Mouse (Mus musculus) forebrain, embryonic 12.5 days (tissue): Measurements from ENCODE around the gene Pef1. TPM values are rescaled to one million over a fixed set of nuclear protein-coding genes. Genes with fewer than 3 reads are reported as not detected.

Source experiments
- ATAC-seq: fragments of 200-750 bp; cut with Nextera tagmentation; 2 replicates; pipeline ENCODE4 v1.8.0; 2017; ENCODE audit warnings: moderate TSS enrichment; ENCODE audit not compliant: low FRiP score
- H3K27ac ChIP-seq: fragments of 300-500 bp; sonication (generic); 2 replicates; pipeline ENCODE4 v1.5.1; 2016; ENCODE audit warnings: mild to moderate bottlenecking
- H3K27me3 ChIP-seq: fragments of 300-500 bp; sonication (generic); 2 replicates; pipeline ENCODE4 v1.6.1; 2016; ENCODE audit warnings: mild to moderate bottlenecking
- H3K36me3 ChIP-seq: fragments of 300-500 bp; sonication (generic); replicated peaks from 2 replicates; pipeline ENCODE4 v1.6.1; 2016; ENCODE audit warnings: mild to moderate bottlenecking
- H3K4me1 ChIP-seq: fragments of 300-500 bp; sonication (generic); 2 replicates; pipeline ENCODE4 v1.6.1; 2016
- H3K4me2 ChIP-seq: fragments of 300-500 bp; sonication (generic); 2 replicates; pipeline ENCODE4 v1.6.1; 2016; ENCODE audit warnings: mild to moderate bottlenecking, moderate library complexity
- H3K4me3 ChIP-seq: fragments of 300-500 bp; sonication (generic); replicated peaks from 2 replicates; pipeline ENCODE4 v1.5.1; 2016; ENCODE audit warnings: mild to moderate bottlenecking
- H3K9ac ChIP-seq: fragments of 300-500 bp; sonication (generic); 2 replicates; pipeline ENCODE4 v1.6.1; 2016; ENCODE audit warnings: mild to moderate bottlenecking
- H3K9me3 ChIP-seq: fragments of 300-500 bp; sonication (generic); 2 replicates; pipeline ENCODE4 v1.6.1; 2016
- WGBS: fragments of 180-500 bp; shearing (Covaris S2); methylation state at CpG from one replicate; pipeline ENCODE4 v1.1.7; 2016; 5-methylcytosine and 5-hydroxymethylcytosine counted together
- polyA plus RNA-seq: library from polyadenylated mRNA; unstranded; fragments of >200 nt; fragmentation: Nextera tagmentation; extraction: Ambion mirVana; gene quantifications from 2 replicates; pipeline ENCODE4 v1.2.1, GENCODE M21; 2016

Pef1 gene
- polyA plus RNA-seq, 1 experiment from 2014 or later = 60.4 TPM

DNA sequence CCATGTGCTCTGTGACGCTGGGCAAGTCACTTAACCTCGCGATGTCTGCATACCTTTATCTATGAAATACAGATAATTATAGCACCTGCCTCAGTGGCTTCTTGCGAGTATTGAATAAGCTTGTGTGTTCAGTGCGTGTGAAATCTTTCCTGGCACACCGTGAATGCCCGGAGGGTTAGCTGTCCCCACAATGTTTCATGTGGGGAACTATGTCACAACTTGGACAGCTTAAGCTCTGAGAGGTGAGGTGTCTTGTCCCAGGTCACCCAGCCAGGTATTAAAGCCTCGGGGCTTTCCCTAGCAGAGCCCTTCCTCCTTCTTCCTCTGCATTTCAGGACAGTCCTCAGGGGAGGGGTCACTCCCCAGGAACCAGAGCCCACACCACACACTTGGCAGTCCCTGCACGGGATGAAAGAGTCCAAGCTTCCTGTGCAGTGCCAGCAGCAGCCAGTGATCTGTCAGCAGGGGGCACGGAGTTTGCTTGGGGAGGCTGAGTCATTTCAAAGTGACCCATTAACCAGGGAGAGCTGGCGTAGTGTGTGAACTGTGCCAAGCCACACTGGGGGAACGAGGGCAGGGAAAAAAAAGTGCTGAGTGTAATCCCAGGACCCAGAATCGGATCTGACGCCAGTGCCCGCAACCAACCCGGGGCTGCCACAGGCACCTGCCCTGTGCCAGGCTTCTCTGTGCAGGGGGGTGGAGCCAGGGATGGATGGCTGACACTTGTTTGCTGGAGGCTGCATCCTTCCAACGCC is 27.4 kb upstream of the Pef1 start:
- H3K4me1 ChIP-seq = peaks cover 18% of the 10 kb centered on the region
- H3K36me3 ChIP-seq = no peaks in the 10 kb centered on the region
- no peak overlapping the region for H3K4me2 ChIP-seq
- H3K27ac ChIP-seq = no peak overlapping the region
- H3K9ac ChIP-seq = no peak overlapping the region; the same call in 1 of the 2 replicates
- no peaks in the 10 kb centered on the region for H3K9me3 ChIP-seq
- ATAC-seq = no peak
- no peak overlapping the region for H3K4me3 ChIP-seq
- peaks cover 34% of the 10 kb centered on the region for H3K27me3 ChIP-seq
- 70% methylated on average over 17 of the region's 17 CpGs for WGBS

DNA sequence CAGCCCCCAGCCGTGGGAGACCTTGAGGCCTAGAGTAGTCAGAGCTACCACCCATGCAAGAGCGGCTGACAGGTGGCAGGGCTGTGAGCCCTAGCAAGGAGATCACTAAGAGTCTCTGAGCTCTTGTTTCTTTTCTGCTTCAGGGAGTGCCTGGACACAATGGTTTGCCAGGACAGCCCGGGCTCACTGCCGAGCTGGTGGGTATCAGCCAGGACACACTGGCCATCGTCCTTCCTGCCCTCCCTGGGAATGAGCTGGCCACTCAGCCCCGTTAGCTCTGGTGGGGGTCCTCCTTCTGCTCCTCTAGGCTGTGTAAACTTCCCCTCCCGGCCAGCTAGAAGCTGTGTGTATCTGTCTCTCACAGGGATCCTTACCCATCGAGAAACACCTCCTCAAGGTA is 25.5 kb upstream of the Pef1 start:
- Histone ChIP-seq H3K36me3 (no peaks in the 10 kb centered on the region), H3K4me3 (no peak overlapping the region), H3K27me3 (peaks cover 35% of the 10 kb centered on the region), H3K27ac (no peak overlapping the region), H3K9ac (no peak overlapping the region), H3K4me1 (peaks cover 25% of the 10 kb centered on the region), H3K4me2 (no peak overlapping the region), H3K9me3 (no peaks in the 10 kb centered on the region)
- ATAC-seq = no peak
- WGBS = 39% methylated on average over 8 of the region's 8 CpGs

GRCm38 (mm10) chr4:130078816-130079485 is 23.4 kb upstream of the Pef1 start:
- 62% methylated on average over 17 of the region's 17 CpGs for WGBS
- peaks cover 32% of the 10 kb centered on the region for H3K4me1 ChIP-seq
- H3K27me3 ChIP-seq = peaks cover 40% of the 10 kb centered on the region
- no peak overlapping the region for H3K4me3 ChIP-seq
- H3K9ac ChIP-seq = 0 out of 2 replicates have a peak overlapping the region, but pooled peaks have one; percentile 12
- no peak overlapping the region for H3K4me2 ChIP-seq
- ATAC-seq = no peak
- no peaks in the 10 kb centered on the region for H3K36me3 ChIP-seq
- no peaks in the 10 kb centered on the region for H3K9me3 ChIP-seq
- no peak overlapping the region for H3K27ac ChIP-seq

- no peaks in the 10 kb centered on the region for H3K9me3 ChIP-seq
- 56% methylated on average over 3 of the region's 3 CpGs for WGBS
- peaks cover 36% of the 10 kb centered on the region for H3K4me1 ChIP-seq
- no peak overlapping the region for H3K4me3 ChIP-seq
- H3K9ac ChIP-seq = 0 out of 2 replicates have a peak overlapping the region, but pooled peaks have one; percentile 12
- H3K4me2 ChIP-seq = no peak overlapping the region
- H3K27ac ChIP-seq = no peak overlapping the region
- ATAC-seq = no peak
- no peaks in the 10 kb centered on the region for H3K36me3 ChIP-seq
- H3K27me3 ChIP-seq = peaks cover 41% of the 10 kb centered on the region
These were observed 22.8 kb upstream of the Pef1 start for GRCm38 (mm10) chr4:130079521-130079920.

DNA sequence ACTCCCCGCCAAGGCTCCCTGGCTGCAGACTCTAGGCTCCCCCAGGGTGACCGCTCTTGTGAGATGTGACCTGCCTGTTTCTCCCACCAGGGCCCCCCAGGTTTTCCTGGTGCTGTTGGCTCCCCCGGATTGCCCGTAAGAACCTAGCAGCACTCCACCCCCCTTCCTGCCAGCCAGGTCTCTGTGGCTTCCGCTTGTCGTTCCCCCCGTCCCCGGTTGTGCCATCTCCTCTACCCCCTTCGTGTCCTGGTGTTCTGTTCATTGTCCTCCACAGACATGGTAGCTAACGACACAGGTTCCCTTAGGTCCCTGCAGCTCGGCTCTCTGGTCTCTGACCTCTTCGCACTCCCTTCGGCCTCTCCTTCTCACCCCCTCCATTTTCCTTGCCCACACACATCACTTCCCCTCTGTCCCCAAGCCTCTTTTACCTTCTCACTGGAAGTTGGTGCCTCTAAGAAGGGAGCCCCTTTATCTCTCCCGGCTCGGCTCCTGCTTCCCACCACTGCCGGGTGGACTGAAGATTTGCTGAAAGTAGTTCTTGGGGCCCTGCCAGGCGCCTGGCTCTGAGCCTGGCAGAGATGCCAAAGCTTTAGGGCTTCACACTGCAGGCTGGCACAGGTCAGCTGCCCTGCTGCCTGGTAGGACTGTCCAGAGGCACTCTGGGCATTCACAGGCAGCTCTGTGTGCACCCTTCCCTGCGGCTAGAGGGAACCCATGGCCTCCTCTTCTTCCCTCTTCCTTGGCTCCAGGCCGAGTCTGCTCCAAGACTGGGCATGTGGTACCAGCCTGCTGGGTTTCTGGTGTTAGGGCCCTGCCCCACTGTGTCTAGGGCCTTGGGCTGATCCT is 20.8 kb upstream of the Pef1 start:
- no peak for ATAC-seq
- 77% methylated on average over 19 of the region's 19 CpGs for WGBS

GRCm38 (mm10) chr4:130082211-130082610 is 20.1 kb upstream of the Pef1 start:
- no peak for ATAC-seq
- H3K4me3 ChIP-seq = no peak overlapping the region
- H3K4me2 ChIP-seq = no peak overlapping the region
- WGBS = 72% methylated on average over 9 of the region's 9 CpGs
- no peak overlapping the region for H3K27ac ChIP-seq
- H3K9ac ChIP-seq = no peak overlapping the region
- peaks cover 31% of the 10 kb centered on the region for H3K4me1 ChIP-seq
- H3K9me3 ChIP-seq = no peaks in the 10 kb centered on the region
- peaks cover 49% of the 10 kb centered on the region for H3K27me3 ChIP-seq
- no peaks in the 10 kb centered on the region for H3K36me3 ChIP-seq

More for the DNA sequence above, 20.8 kb upstream of the Pef1 start:
- Histone ChIP-seq H3K9me3 (no peaks in the 10 kb centered on the region), H3K9ac (no peak overlapping the region), H3K4me1 (peaks cover 37% of the 10 kb centered on the region), H3K27ac (no peak overlapping the region), H3K36me3 (no peaks in the 10 kb centered on the region), H3K27me3 (peaks cover 49% of the 10 kb centered on the region), H3K4me2 (no peak overlapping the region), H3K4me3 (no peak overlapping the region)

GRCm38 (mm10) chr4:130084331-130084945 is 17.9 kb upstream of the Pef1 start:
- ATAC-seq = no peak
- Histone ChIP-seq H3K36me3 (no peaks in the 10 kb centered on the region), H3K4me2 (no peak overlapping the region), H3K9me3 (no peaks in the 10 kb centered on the region), H3K27ac (no peak overlapping the region), H3K4me3 (no peak overlapping the region), H3K4me1 (peaks cover 21% of the 10 kb centered on the region), H3K27me3 (peaks cover 49% of the 10 kb centered on the region), H3K9ac (no peak overlapping the region)
- WGBS = 58% methylated on average over 7 of the region's 7 CpGs

- no peak overlapping the region for H3K9ac ChIP-seq
- H3K4me1 ChIP-seq = peaks cover 21% of the 10 kb centered on the region
- H3K27me3 ChIP-seq = peaks cover 54% of the 10 kb centered on the region
- WGBS = 75% methylated on average over 12 of the region's 12 CpGs
- ATAC-seq = no peak
- H3K27ac ChIP-seq = no peak overlapping the region
- no peaks in the 10 kb centered on the region for H3K36me3 ChIP-seq
- H3K4me3 ChIP-seq = no peak overlapping the region
- no peak overlapping the region for H3K4me2 ChIP-seq
- H3K9me3 ChIP-seq = no peaks in the 10 kb centered on the region
These were observed 17.0 kb upstream of the Pef1 start for GRCm38 (mm10) chr4:130085246-130085820.

GRCm38 (mm10) chr4:130087293-130087692 is 15.1 kb upstream of the Pef1 start:
- Histone ChIP-seq H3K36me3 (no peaks in the 10 kb centered on the region), H3K4me1 (peaks cover 9% of the 10 kb centered on the region), H3K27me3 (peaks cover 53% of the 10 kb centered on the region), H3K9me3 (no peaks in the 10 kb centered on the region), H3K9ac (no peak overlapping the region), H3K4me3 (no peak overlapping the region), H3K4me2 (no peak overlapping the region), H3K27ac (no peak overlapping the region)
- peak; percentile 69 for ATAC-seq
- 8% methylated on average over 7 of the region's 7 CpGs for WGBS

- ATAC-seq = no peak
- no peak overlapping the region for H3K27ac ChIP-seq
- H3K36me3 ChIP-seq = no peaks in the 10 kb centered on the region
- peaks cover 53% of the 10 kb centered on the region for H3K27me3 ChIP-seq
- H3K4me2 ChIP-seq = no peak overlapping the region
- H3K4me1 ChIP-seq = peaks cover 21% of the 10 kb centered on the region
- no peak overlapping the region for H3K4me3 ChIP-seq
- no peaks in the 10 kb centered on the region for H3K9me3 ChIP-seq
- WGBS = 44% methylated on average over 3 of the region's 3 CpGs
- no peak overlapping the region for H3K9ac ChIP-seq
These were observed 7.2 kb upstream of the Pef1 start for GRCm38 (mm10) chr4:130095137-130095536.

- Histone ChIP-seq H3K4me2 (no peak overlapping the region), H3K4me3 (no peak overlapping the region), H3K36me3 (no peaks in the 10 kb centered on the region), H3K27me3 (peaks cover 38% of the 10 kb centered on the region), H3K9me3 (no peaks in the 10 kb centered on the region), H3K9ac (no peak overlapping the region), H3K27ac (peak overlapping the region; percentile 31; the same call in 1 of the 2 replicates), H3K4me1 (peaks cover 25% of the 10 kb centered on the region)
- 19% methylated on average over 8 of the region's 8 CpGs for WGBS
- ATAC-seq = no peak
These were observed 1.2 kb upstream of the Pef1 start for GRCm38 (mm10) chr4:130101183-130101582.
